Mouse (Mus musculus) embryonic fibroblast, embryonic 13.5 days (primary cell): ENCODE data around the gene Arrdc3. TPM values are rescaled to one million over a fixed set of nuclear protein-coding genes. Genes with fewer than 3 reads are reported as not detected.
"Not testable (repeated sequence)": the region's sequence is repeated elsewhere in the genome, so short reads cannot be mapped to it uniquely, and the experiment has no call there.

Experiments
- H3K27ac ChIP-seq: 2 replicates; pipeline ENCODE4 v1.5.1; 2012; ENCODE audit warnings: low read length, control low read depth, inconsistent platforms; ENCODE audit not compliant: insufficient read depth
- H3K4me1 ChIP-seq: 2 replicates; pipeline ENCODE4 v1.6.1; 2011; ENCODE audit warnings: low read length; ENCODE audit not compliant: control insufficient read depth, insufficient read depth
- H3K4me3 ChIP-seq: 2 replicates; pipeline ENCODE4 v1.5.1; 2011; ENCODE audit warnings: mild to moderate bottlenecking, control low read depth, low read length; ENCODE audit not compliant: insufficient read depth
- CTCF ChIP-seq: IDR thresholded peaks from 2 replicates; pipeline ENCODE4 v1.5.1; 2011; ENCODE audit warnings: mild to moderate bottlenecking, control low read depth, low read length, moderate library complexity, borderline replicate concordance; ENCODE audit not compliant: insufficient read depth
- POLR2A ChIP-seq: IDR thresholded peaks from 2 replicates; pipeline ENCODE4 v1.6.1; 2011; ENCODE audit warnings: low read depth, mild to moderate bottlenecking, control low read depth, low read length, moderate library complexity
- polyA plus RNA-seq: library from polyadenylated mRNA; stranded (reverse); fragments of >200 nt; gene quantifications from 2 replicates; pipeline ENCODE4 v1.2.4, GENCODE M21; 2011; ENCODE audit warnings: low read depth; ENCODE audit not compliant: missing spikeins, insufficient read length

The Arrdc3 gene
- polyA plus RNA-seq, 1 experiment, result 37.9 TPM

DNA sequence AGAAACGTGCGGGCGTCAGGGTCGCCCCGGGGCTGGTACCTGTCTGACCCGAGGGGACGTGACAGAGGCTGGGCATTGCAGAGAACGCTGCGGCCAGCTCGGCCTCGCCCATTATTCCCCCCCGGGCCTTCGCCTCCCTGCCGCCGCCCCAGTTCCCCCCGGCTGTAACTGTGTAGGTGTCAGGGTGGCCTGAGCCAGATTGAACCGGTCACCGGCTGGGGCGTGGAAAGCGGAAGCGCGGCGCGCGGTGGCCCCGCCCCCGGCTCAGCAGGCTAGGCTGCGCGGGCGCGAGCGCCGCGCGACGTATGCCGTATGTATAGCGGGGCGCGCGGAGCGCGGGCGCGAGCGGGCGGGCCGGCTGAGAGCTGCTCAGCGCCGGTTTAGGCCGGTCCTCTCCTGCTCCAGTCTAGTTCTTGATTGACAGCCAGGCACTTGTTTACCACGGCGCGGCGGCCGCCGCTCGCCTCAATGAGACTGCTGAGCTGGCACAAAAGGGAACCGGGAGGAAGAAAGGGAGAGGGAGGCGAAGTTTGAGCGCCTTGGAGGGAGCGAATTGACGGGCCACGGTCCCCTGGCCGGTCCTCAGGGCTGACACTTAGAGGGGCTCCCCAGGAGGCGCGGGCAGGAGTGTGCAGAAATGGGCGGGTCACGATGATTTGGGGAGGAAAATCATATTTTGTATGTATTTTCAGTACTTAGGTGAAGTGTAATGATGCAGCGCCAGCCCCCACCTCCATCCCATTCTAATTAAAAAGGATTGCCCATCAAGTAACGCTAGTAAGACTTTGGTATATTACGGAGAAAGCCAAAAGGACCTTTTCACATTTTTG lies 2.9 kb downstream of the Arrdc3 start:
- H3K4me1 ChIP-seq, result no peaks in the 10 kb centered on the region
- H3K27ac ChIP-seq, result peak overlapping the region; percentile 99
- peak overlapping the region; percentile 73 for H3K4me3 ChIP-seq
- TF ChIP-seq POLR2A (peak; percentile 51), CTCF (no peak)

DNA sequence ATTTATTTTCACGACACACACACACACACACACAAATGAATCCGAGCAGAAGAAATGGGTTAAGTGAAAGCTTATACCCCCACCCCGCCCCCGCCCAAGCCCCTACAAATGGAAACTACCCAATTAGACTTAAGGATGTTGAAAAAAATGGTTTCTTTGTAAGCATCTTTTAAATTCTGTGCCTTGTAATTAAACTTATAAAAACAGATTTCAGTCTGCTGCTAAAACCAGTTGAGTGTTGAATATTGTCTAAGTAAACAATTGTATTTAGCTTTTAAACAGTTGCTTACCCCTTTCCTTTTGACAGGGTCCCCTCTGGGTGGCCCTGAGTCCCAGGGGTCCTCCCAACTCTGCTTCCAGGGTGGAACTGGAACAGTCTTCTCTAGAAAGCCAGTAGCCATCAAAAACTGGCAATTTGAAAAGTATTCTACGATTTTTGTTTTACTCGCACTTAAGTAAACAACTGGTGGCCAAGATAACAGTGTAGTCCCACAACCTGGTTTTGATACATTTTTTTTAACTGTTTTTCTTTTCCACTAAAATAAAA lies 3.6 kb downstream of the Arrdc3 start:
- peak overlapping the region; percentile 99 for H3K27ac ChIP-seq
- TF ChIP-seq POLR2A, result no peak
- TF ChIP-seq CTCF, result no peak
- peak overlapping the region; percentile 73 for H3K4me3 ChIP-seq
- H3K4me1 ChIP-seq, result no peaks in the 10 kb centered on the region

DNA sequence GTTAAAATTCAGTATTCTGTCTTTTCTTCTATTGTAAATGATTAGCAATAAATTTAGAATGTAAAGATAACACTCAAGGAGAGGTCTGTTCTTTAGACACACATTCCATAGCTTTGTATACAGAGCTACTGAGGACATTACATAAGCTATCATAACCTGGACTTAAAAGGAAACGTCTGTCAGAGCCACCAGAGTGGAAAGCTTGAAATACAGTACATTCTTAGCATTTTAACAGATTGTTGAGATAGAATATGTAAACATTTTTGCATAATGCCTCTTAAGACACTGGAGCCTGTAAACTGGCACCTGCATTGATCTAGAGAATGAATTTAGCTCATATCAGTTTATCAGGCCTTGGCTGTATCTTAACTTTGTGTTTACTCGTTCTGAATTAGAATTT lies 4.7 kb downstream of the Arrdc3 start:
- H3K4me3 ChIP-seq, result no peak overlapping the region
- TF ChIP-seq POLR2A (no peak), CTCF (no peak)
- H3K27ac ChIP-seq, result no peak overlapping the region
- no peaks in the 10 kb centered on the region for H3K4me1 ChIP-seq

DNA sequence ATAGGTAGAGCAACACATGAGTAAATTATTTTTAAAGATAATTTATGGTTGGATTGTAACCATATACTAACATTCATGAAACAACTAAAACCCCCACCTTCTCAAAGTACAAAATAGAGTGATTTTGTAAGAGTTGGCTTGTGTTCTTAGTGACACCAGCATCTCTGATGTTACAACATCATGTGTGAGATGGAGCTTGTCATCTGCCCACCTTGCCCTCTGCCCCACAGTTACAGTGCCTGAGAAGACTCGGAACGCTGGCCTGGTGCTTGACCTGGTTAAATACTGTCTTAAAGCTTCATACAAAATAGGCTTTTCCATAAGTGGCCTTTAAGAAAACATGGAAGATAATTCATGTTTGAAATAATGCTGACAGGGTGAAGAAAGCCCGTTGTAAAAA lies 11.7 kb downstream of the Arrdc3 start:
- H3K4me3 ChIP-seq, H3K4me1 ChIP-seq, H3K27ac ChIP-seq: not testable (repeated sequence)

DNA sequence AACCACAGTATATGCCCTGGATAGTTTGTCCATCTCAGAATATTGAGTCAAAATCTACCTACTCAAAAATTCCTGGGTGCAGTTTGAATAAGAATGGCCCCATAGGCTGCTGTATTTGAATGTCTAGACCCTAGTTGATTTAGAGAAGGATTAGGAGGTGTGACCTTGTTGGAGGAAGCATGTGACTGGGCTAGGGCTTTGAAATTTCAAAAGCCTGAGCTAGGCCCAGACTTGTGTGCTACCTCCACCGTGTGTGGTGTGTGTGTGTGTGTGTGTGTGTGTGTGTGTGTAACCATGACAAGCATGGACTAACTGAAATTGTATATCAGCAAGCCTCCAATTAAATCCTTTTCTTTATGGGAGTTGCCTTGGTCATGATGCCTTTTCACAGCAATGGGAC lies 14.2 kb downstream of the Arrdc3 start:
- Histone ChIP-seq H3K4me3 (no peak overlapping the region), H3K4me1 (no peaks in the 10 kb centered on the region), H3K27ac (no peak overlapping the region)
- TF ChIP-seq CTCF (no peak), POLR2A (no peak)

DNA sequence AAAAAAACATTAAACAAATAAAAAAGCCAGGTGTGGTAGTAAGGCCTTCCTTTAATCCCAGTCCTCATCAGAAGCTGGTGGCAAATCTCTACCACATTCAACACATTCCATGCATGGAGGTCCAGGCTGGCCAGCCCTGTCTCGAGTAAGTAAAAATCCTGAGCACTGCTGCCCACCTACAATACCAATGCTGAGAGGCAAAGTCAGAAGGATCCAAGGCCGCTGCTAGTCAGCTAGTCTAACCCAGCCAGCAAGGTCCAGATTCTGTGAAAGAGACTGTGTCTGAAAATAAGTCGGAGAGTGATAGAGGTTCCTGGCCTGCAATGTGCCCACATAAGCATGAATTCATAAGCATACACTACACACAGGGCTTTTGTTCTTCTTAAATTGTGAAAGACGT lies 14.9 kb downstream of the Arrdc3 start:
- no peak overlapping the region for H3K27ac ChIP-seq
- no peak overlapping the region for H3K4me3 ChIP-seq
- H3K4me1 ChIP-seq, result no peaks in the 10 kb centered on the region
- TF ChIP-seq POLR2A, result no peak
- TF ChIP-seq CTCF, result no peak

DNA sequence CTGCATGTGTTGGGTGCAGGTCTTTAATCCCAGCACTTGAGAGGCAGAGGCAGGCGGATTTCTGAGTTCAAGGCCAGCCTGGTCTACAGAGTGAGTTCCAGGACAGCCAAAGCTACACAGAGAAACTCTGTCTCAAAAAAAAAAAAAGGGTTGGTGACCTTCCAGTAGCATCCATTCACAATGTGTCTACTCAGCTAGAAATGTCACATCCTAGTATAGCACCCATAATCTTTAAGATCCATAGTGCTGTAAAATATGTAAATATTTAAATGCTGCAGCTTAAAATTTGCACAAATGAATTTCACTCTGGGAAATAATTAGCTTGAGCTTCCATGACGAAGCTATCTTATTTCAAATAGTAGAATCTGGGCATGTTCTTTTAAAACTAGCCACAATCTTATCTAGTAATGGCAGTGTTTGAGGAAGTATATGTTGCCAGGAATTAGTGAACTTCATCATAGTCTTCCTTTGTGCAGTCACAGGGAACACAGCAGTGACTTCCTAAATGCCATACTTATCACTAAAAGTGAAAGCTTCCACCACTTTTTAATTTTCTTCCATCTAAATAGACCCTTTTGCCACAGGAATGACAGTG lies 16.3 kb downstream of the Arrdc3 start:
- TF ChIP-seq CTCF (no peak), POLR2A (no peak)
- no peak overlapping the region for H3K27ac ChIP-seq
- no peak overlapping the region for H3K4me3 ChIP-seq
- no peaks in the 10 kb centered on the region for H3K4me1 ChIP-seq

DNA sequence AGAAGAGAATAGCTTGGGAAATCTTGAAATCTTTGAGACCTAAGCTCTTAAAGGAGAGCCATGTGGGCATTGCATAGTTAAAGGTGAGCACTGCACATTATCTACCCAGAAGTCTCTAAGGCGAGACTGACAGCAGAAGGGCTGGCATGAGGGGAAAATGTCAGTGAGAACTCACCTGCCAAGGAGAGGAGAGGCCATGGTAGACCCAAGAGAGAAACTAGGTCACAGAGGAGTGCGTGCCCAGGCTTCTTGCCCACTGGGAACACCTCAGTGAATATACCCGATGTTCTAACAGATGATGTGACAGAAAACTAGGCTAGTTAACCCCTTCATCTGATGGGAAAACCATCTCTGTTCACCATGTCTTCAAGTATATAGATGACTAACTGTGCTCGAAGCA lies 18.2 kb downstream of the Arrdc3 start:
- TF ChIP-seq CTCF (no peak), POLR2A (no peak)
- no peak overlapping the region for H3K4me3 ChIP-seq
- no peak overlapping the region for H3K27ac ChIP-seq
- no peaks in the 10 kb centered on the region for H3K4me1 ChIP-seq

DNA sequence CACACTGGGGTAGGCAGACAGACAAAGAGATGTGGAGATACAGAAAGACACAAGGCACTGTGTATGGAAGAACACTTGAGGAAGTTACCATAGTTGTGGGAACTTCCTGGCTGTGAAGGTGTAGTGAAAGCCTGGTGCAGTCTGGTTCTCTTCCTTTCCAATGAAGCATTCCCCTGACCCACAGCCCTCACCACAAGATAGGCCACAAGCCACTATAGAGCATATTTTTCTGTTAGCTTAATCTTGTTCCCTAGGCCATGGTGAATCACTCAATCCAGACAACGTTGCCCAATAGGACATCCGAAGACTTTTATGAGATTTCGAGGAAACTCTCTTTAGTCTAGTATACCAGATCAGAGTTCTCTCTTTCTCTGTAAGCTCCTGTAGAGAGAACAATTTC lies 19.6 kb downstream of the Arrdc3 start:
- no peaks in the 10 kb centered on the region for H3K4me1 ChIP-seq
- no peak overlapping the region; the same call in 1 of the 2 replicates for H3K27ac ChIP-seq
- no peak overlapping the region for H3K4me3 ChIP-seq
- TF ChIP-seq CTCF, result no peak
- TF ChIP-seq POLR2A, result no peak

DNA sequence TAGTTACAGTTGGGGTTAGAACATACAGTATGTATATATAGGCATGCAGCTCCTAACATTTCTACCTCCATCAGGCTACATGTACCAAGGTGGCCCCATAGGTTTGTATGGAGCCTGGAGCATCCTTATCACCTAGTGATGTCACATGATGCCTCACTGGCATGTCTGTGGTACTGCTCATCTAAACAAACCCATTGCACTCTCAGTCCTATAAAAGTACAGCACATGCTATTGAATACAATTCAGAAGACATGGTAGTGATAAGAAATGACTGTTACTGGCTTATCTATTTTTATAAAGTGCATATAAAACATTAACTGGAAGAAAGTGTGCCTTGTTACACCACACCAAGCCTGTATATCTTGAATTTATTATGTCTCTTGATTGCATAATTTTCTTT lies 30.2 kb downstream of the Arrdc3 start:
- TF ChIP-seq POLR2A, result no peak
- H3K4me1 ChIP-seq, result no peaks in the 10 kb centered on the region
- H3K4me3 ChIP-seq, result no peak overlapping the region
- H3K27ac ChIP-seq, result no peak overlapping the region
